Mouse (Mus musculus): ENCODE results near the gene Ptafr.

Gene Ptafr

DNA sequence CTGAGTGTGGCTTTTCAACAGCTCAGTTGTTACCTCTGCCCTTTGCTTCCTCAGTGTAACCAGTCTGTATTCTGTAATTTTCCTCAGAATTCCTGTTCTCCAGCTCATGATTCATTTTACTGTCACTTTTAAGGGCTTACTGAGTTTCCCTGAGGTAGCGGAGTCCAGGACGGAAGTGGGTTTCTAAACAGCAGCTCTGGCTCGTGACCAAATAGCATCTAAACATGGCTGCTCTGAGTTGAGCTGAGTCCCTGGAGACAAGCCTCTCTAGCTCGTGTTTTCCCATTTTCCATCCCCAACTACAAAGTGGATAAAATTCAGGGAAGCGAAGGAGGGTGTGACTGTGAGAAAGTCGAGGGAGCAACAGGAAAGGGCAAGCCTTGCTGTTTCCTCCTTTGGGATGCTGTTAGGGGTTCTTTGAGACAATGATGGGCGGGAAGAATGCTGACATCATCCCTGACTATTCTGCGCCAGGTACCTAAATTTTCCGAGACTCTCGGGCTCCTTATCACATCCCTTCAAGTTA lies 55.0 kb downstream of the Ptafr start:
- DNase-seq, result peak; percentile 36

DNA sequence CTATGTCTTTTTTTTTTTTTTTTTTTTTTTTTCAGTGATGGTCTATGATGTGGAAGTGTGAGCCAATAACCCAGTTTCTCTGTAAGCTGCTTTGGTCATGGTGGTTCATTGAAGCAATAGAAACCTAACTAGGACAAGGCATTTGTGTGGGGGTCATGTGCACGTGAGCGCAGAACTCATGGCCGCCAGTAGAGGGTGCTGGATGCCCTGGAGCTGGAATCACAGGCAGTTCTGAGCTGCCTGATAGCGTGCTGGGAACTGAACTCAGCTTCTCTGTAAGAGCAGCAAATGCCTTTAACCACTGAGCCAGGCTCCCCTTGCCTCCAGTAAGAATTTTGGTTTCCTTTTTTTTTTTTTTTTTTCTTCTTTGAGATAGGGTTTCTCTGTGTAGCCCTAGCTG lies 56.3 kb downstream of the Ptafr start:
- DNase-seq, result no peak

DNA sequence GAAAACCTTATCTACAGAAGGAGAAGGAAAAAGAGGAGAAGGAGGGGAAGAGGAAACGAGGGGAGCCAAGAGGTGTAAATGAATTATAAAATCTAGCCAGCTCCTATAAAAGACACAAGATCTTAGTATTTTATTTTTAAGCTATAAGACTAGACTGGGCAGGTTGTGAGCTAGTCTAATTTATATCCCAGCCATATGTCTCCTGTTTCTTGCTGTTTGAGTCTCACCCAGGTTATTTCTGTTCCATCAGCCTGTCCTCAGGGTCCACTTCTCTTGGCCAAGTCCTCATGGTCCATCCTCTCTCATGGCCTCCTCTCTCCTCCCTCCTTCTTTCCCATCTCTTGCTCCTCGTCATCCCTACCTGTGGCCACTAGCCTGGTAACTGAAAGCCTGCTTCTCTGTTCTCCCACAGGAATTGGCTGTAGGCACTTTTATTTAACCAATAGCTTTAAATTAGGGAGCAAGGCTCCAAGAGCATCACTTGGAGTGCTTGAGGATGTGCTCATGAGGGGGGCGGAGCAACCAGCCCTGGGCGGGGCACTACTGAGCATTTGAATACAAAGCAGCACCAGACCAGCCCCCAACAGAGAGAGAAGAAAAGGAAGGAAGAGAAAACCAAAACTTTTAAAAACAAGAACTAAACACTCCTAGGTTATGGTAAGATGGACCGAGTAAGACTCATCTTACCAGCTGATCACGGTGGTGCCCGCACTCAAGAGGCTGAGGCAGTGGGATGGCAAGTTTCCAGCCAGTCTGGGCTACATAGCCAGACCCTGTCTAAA lies 57.6 kb downstream of the Ptafr start:
- no peak for DNase-seq

DNA sequence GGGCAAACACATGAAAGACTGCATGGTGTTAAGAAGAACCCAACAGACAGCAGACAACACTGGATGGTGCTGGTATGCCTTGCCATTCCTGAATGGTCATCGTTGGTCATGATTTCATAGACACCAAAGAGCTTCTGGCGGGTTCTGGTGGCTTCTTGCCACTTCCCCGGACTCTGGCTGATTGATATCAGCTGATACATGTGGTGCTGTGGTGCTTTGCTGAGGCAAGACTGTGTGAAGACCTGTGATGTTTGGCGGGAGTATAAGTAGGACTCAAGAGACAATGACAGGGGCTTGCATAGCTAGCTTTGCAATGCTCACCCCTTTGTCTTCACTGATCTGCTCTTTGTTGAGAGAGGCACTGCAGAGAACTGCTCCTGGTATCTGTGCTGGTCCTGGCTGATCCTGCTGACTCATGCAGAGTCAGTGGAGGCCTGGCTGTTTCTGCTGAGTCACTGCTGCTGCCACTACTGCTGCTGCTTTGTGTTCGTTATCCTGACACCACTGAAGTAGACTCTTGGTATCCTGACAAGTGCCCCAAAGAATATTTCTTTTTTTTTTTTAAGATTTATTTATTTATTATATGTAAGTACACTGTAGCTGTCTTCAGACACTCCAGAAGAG lies 60.3 kb downstream of the Ptafr start:
- no peak for DNase-seq

DNA sequence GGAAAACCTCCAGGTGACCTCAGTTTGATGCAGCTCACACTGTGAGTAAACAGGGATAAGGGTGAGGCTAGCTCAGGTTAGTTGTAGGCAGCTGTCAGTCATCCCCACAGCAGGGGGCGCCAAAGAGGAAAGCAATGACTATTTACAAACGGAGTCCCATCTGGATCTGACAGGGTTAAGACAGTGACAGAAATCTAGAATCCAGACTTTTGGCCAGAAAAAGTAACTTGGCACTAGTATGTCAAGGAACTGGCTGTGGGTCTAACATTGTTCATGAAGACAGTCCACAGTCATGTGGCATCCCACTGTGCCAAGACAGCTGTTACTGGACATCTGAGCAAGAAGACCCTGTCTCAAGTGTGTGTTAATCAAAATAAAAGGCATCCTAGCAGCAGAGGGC lies 65.0 kb downstream of the Ptafr start:
- no peak for DNase-seq

Data from kidney, adult 11 months (tissue).